Mouse (Mus musculus): ENCODE results near the gene Frg2f1.
"Not testable (repeated sequence)": the region's sequence is repeated elsewhere in the genome, so short reads cannot be mapped to it uniquely, and the experiment has no call there.

Frg2f1 gene

GRCm38 (mm10) chr4:119539031-119539824 is at the start of gene Frg2f1:
TSS of gene Frg2f1 (minus strand) at chr4:119539529.
- DNase-seq (ENCODE audit: low read depth, low spot score) = peak; percentile 99

- DNase-seq (ENCODE audit: low read depth, low spot score) = no peak
Observed at GRCm38 (mm10) chr4:119588037-119588436, 48.7 kb upstream of the Frg2f1 start.

GRCm38 (mm10) chr4:119575459-119575858 is 36.1 kb upstream of the Frg2f1 start:
- DNase-seq (ENCODE audit: low read depth, low spot score) = no peak

- no peak for DNase-seq (ENCODE audit: low read depth, low spot score)
Observed at GRCm38 (mm10) chr4:119574504-119574903, 35.2 kb upstream of the Frg2f1 start.

- no peak for DNase-seq (ENCODE audit: low read depth, low spot score)
Observed at GRCm38 (mm10) chr4:119572682-119573081, 33.4 kb upstream of the Frg2f1 start.

GRCm38 (mm10) chr4:119566322-119566835 is 27.1 kb upstream of the Frg2f1 start:
- DNase-seq (ENCODE audit: low read depth, low spot score) = peak; percentile 60

GRCm38 (mm10) chr4:119563136-119563535 is 23.8 kb upstream of the Frg2f1 start:
- peak; percentile 58 for DNase-seq (ENCODE audit: low read depth, low spot score)

- no peak for DNase-seq (ENCODE audit: low read depth, low spot score)
Observed at GRCm38 (mm10) chr4:119555466-119555865, 16.1 kb upstream of the Frg2f1 start.

- DNase-seq (ENCODE audit: low read depth, low spot score) = no peak
Observed at GRCm38 (mm10) chr4:119550864-119551263, 11.5 kb upstream of the Frg2f1 start.

GRCm38 (mm10) chr4:119540533-119540890 is 1.2 kb upstream of the Frg2f1 start:
- no peak for DNase-seq (ENCODE audit: low read depth, low spot score)

- peak; percentile 70 for DNase-seq (ENCODE audit: low read depth, low spot score)
Observed at GRCm38 (mm10) chr4:119539836-119540532, 655 bp upstream of the Frg2f1 start.

- no peak for DNase-seq (ENCODE audit: low read depth, low spot score)
Observed at GRCm38 (mm10) chr4:119537436-119537835, 1.9 kb downstream of the Frg2f1 start.

- not testable (repeated sequence) for DNase-seq (ENCODE audit: low read depth, low spot score)
Observed at GRCm38 (mm10) chr4:119536615-119537014, 2.7 kb downstream of the Frg2f1 start, which contains the start of gene Foxj3. TSS of gene Foxj3 (plus strand) at chr4:119537004.

- no peak for DNase-seq (ENCODE audit: low read depth, low spot score)
Observed at GRCm38 (mm10) chr4:119535103-119535502, 4.2 kb downstream of the Frg2f1 start.

- peak; percentile 60 for DNase-seq (ENCODE audit: low read depth, low spot score)
Observed at GRCm38 (mm10) chr4:119531813-119532212, 7.5 kb downstream of the Frg2f1 start.

GRCm38 (mm10) chr4:119526329-119526845 is 12.9 kb downstream of the Frg2f1 start:
- DNase-seq (ENCODE audit: low read depth, low spot score) = no peak

- DNase-seq (ENCODE audit: low read depth, low spot score) = peak; percentile 18
Observed at GRCm38 (mm10) chr4:119524466-119524865, 14.9 kb downstream of the Frg2f1 start.

- DNase-seq (ENCODE audit: low read depth, low spot score) = peak; percentile 72
Observed at GRCm38 (mm10) chr4:119524010-119524409, 15.3 kb downstream of the Frg2f1 start.

- peak; percentile 11 for DNase-seq (ENCODE audit: low read depth, low spot score)
Observed at GRCm38 (mm10) chr4:119523575-119523974, 15.8 kb downstream of the Frg2f1 start.

GRCm38 (mm10) chr4:119512731-119513141 is 26.6 kb downstream of the Frg2f1 start:
- DNase-seq (ENCODE audit: low read depth, low spot score) = no peak

GRCm38 (mm10) chr4:119511591-119511990 is 27.7 kb downstream of the Frg2f1 start:
- DNase-seq (ENCODE audit: low read depth, low spot score) = no peak

GRCm38 (mm10) chr4:119498319-119498848 is 40.9 kb downstream of the Frg2f1 start:
- no peak for DNase-seq (ENCODE audit: low read depth, low spot score)

Data from brain, adult 2 months (tissue).